Mouse (Mus musculus) embryonic facial prominence, embryonic 14.5 days (tissue): ENCODE measurements at regions not wholly inside any gene's neighbourhood (a gene's known extent, or its start where the extent isn't known, plus 50 kb on each side); places are given as distances from the start of the nearest gene placed in this dataset.

Source experiments
- ATAC-seq: fragments of 200-750 bp; cut with Nextera tagmentation; 2 replicates; pipeline ENCODE4 v1.8.0; 2017; ENCODE audit warnings: low read depth, moderate number of reproducible peaks, moderate TSS enrichment
- DNase-seq: peaks from one replicate; pipeline ENCODE4 v3.0.0-alpha.2; 2015; ENCODE audit warnings: low spot score
- H3K27ac ChIP-seq: fragments of 300-500 bp; sonication (generic); replicated peaks from 2 replicates; pipeline ENCODE4 v1.5.1; 2014; ENCODE audit warnings: low read depth, mild to moderate bottlenecking, low read length, moderate library complexity
- H3K27me3 ChIP-seq: fragments of 300-500 bp; sonication (generic); replicated peaks from 2 replicates; pipeline ENCODE4 v1.6.1; 2014; ENCODE audit warnings: low read length; ENCODE audit not compliant: control insufficient read depth, insufficient read depth
- H3K36me3 ChIP-seq: fragments of 300-500 bp; sonication (generic); 2 replicates; pipeline ENCODE4 v1.6.1; 2014; ENCODE audit warnings: low read length, mixed read lengths; ENCODE audit not compliant: control insufficient read depth, insufficient read depth
- H3K4me1 ChIP-seq: fragments of 300-500 bp; sonication (generic); 2 replicates; pipeline ENCODE4 v1.6.1; 2014; ENCODE audit warnings: antibody characterized with exemption, low read length; ENCODE audit not compliant: control insufficient read depth, insufficient read depth
- H3K4me2 ChIP-seq: fragments of 300-500 bp; sonication (generic); 2 replicates; pipeline ENCODE4 v1.6.1; 2014; ENCODE audit warnings: low read depth, mild to moderate bottlenecking, low read length, moderate library complexity, mixed read lengths
- H3K4me3 ChIP-seq: fragments of 300-500 bp; sonication (generic); 2 replicates; pipeline ENCODE4 v1.5.1; 2014; ENCODE audit warnings: low read depth, mild to moderate bottlenecking, low read length
- H3K9ac ChIP-seq: fragments of 300-500 bp; sonication (generic); 2 replicates; pipeline ENCODE4 v1.6.1; 2014; ENCODE audit warnings: low read depth, mild to moderate bottlenecking, low read length, moderate library complexity, mixed read lengths
- H3K9me3 ChIP-seq: fragments of 300-500 bp; sonication (generic); 2 replicates; pipeline ENCODE4 v1.6.1; 2016; ENCODE audit warnings: low read length; ENCODE audit not compliant: control insufficient read depth
- WGBS: fragments of 180-500 bp; shearing (Covaris S2); extraction: QIAGEN DNeasy Blood & Tissue Kit; methylation state at CpG from one replicate; pipeline ENCODE4 v1.1.7; 2014; 5-methylcytosine and 5-hydroxymethylcytosine counted together

DNA sequence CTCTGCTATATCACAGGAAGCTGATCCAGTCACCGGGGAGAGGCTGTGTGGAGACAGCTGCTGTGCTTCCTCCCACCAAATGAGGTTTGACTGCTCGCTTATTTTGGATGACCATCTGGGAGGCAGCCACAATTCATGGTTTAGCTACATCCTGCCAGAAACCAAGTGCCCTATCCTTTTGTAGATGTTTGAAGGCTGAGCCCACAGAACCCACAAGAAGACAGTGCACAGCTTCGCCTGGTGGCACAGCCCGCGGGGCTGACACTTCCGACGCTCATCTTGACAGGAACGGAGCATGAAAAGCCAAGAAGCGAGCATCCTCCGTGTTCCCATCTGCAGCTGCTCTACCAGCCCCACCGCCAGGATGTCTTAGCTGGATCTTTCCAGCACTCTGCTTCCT, 204.1 kb upstream of the Cdh4 start:
- H3K4me3 ChIP-seq = no peak overlapping the region
- DNase-seq (no peak), ATAC-seq (no peak)
- H3K27ac ChIP-seq = no peak overlapping the region
- H3K27me3 ChIP-seq = no peaks in the 10 kb centered on the region
- H3K4me1 ChIP-seq = no peaks in the 10 kb centered on the region
- 80% methylated on average over 11 of the region's 11 CpGs for WGBS
- H3K9me3 ChIP-seq = no peaks in the 10 kb centered on the region
- no peaks in the 10 kb centered on the region for H3K36me3 ChIP-seq
- no peak overlapping the region for H3K9ac ChIP-seq
- H3K4me2 ChIP-seq = no peak overlapping the region

DNA sequence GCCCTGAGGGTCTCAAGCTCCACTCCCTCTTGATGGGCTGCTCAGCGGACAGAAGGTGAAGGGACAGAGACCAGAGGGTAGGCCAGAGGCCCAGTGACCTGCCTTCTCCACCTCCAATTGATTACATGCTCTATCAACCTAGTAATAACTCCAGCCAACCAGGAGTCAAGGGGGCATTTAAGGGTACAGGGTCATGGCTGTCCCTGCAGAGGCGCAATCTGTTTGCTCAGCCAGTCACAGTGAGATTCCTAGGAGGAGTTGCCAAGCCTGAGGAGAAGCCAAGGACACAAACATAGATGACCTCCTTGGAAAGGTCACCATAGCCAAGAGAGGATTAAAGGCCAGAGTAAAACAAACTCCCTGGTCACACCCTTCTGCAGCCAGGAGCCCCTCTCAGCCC, 181.3 kb upstream of the Cdh4 start:
- no peaks in the 10 kb centered on the region for H3K4me1 ChIP-seq
- no peaks in the 10 kb centered on the region for H3K9me3 ChIP-seq
- 63% methylated on average over 2 of the region's 2 CpGs for WGBS
- H3K27ac ChIP-seq = no peak overlapping the region
- ATAC-seq (no peak), DNase-seq (no peak)
- no peak overlapping the region for H3K4me3 ChIP-seq
- no peaks in the 10 kb centered on the region for H3K36me3 ChIP-seq
- H3K27me3 ChIP-seq = no peaks in the 10 kb centered on the region
- no peak overlapping the region for H3K9ac ChIP-seq
- H3K4me2 ChIP-seq = no peak overlapping the region

DNA sequence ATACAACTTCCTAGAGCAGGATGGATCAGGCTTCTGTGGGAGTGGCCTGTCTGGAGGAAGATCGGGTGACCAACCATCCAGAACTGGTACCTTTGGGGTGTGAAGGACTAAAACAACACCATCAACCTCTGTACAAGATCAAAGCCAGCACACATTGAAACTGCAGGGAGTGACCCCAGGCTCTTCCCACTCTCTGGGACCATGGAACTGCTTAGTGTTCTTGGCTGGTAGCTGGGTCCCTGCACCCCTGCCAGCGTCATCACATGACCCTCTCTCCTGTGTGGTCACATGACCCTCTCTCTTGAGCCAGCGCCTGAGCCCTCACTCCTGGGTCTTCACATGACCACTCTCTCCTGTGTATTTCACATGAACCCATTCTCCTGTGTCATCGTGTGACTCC, 178.3 kb upstream of the Cdh4 start:
- no peak overlapping the region for H3K4me2 ChIP-seq
- no peaks in the 10 kb centered on the region for H3K27me3 ChIP-seq
- H3K4me3 ChIP-seq = no peak overlapping the region
- H3K4me1 ChIP-seq = no peaks in the 10 kb centered on the region
- H3K9ac ChIP-seq = no peak overlapping the region
- H3K27ac ChIP-seq = no peak overlapping the region
- H3K9me3 ChIP-seq = no peaks in the 10 kb centered on the region
- no peaks in the 10 kb centered on the region for H3K36me3 ChIP-seq
- 81% methylated on average over 4 of the region's 4 CpGs for WGBS
- ATAC-seq (no peak), DNase-seq (no peak)

DNA sequence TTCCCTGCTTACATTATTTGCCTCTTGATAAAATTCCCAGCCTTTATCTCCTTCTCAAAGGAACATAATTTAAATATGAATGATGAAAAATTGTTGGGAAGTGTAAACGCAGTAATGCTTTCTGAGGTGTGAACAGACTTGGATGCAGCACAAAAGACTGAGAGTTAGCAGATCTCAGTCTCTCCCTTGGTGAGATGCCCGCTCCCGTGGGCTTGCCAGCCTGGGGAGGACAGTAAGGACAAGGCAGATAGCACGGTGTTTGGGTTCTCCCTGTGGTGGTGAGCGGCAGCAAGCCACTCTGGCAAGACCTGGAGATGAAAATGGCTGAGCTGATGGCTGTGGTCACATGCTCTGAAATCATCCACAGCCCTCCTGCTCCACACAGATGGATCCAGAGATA, 176.8 kb upstream of the Cdh4 start:
- Histone ChIP-seq H3K27ac (no peak overlapping the region), H3K4me1 (no peaks in the 10 kb centered on the region), H3K4me3 (no peak overlapping the region), H3K9me3 (no peaks in the 10 kb centered on the region), H3K36me3 (no peaks in the 10 kb centered on the region), H3K27me3 (no peaks in the 10 kb centered on the region), H3K4me2 (no peak overlapping the region), H3K9ac (no peak overlapping the region)
- DNase-seq (no peak), ATAC-seq (no peak)
- 82% methylated on average over 5 of the region's 5 CpGs for WGBS

DNA sequence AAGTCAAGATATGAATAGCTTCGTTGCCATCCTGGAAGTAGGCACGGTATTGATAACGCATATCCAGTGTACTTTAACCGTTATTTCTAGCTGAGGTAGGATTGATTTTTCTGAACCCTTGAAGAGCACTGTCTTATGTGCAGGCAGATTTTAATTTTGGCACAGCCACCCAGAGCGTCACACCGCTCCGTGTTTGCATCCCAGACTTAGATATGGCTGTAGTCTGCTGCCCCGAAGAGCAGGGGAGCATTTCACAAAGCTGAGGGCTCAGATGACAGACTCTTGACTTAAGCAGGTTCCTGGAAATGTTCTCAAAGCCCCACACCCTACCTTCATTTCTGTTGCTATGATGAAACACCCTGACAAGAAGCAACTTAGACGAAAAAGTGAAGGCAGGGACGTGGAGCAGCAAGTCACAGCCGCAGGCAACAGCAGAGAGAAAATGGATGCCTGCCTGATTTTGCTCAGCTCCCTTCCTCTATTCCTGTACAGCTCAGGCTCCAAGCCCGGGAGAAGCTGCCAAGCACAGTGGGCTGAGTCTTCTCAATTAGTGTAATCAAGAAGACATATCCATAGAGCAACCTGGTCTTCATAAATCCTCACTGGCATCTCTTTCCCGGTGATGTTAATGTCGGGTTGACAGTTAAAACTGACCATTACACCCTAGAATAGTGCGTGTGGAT, 164.9 kb upstream of the Cdh4 start:
- 82% methylated on average over 15 of the region's 15 CpGs for WGBS
- ATAC-seq (no peak), DNase-seq (no peak)
- no peaks in the 10 kb centered on the region for H3K4me1 ChIP-seq
- H3K27ac ChIP-seq = no peak overlapping the region
- no peak overlapping the region for H3K4me3 ChIP-seq
- H3K27me3 ChIP-seq = no peaks in the 10 kb centered on the region
- H3K4me2 ChIP-seq = no peak overlapping the region
- H3K9ac ChIP-seq = no peak overlapping the region
- no peaks in the 10 kb centered on the region for H3K9me3 ChIP-seq
- H3K36me3 ChIP-seq = no peaks in the 10 kb centered on the region

DNA sequence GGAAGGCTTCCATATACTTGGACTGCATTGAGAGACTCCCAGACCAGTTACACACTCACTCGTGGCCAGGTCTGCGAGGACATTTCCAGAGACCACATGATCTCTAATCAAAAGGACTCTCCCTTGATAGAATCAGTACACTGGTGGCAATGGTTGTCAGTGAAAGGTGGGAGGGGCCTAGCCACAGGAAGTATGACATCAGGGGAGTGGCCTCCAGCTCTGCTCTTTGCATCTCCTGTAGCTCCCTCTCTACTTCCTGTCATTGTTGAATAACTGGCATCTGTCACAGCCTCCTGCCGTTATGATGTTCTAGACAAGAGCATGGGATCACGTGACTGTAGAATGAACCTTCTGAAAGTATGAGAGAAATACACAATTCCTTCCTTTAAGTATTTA, 164.3 kb upstream of the Cdh4 start:
- no peak overlapping the region for H3K4me3 ChIP-seq
- no peaks in the 10 kb centered on the region for H3K27me3 ChIP-seq
- H3K4me1 ChIP-seq = no peaks in the 10 kb centered on the region
- H3K27ac ChIP-seq = no peak overlapping the region
- DNase-seq = no peak
- no peak overlapping the region for H3K4me2 ChIP-seq
- no peak overlapping the region for H3K9ac ChIP-seq
- WGBS = 78% methylated on average over 4 of the region's 4 CpGs
- H3K36me3 ChIP-seq = no peaks in the 10 kb centered on the region
- H3K9me3 ChIP-seq = no peaks in the 10 kb centered on the region
- no peak for ATAC-seq

DNA sequence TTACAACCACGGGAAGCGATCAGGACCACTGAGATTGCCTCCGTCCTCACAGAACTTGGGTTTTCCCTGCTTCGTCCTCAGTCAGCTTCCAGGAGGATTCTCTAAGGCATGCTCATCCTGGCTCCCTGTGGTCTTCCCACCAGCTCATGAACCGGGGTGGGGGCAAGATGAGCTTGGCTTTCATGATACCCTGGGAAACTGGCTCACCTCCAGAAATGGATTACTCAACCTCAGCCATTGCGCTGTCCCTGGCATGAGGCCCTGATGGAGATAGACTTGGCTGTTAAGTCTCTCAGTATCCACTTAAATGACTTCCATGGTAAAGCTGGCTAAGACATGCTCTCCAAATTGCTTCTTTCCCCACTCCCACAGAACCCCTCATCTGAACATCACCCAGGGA, 160.0 kb upstream of the Cdh4 start:
- H3K27ac ChIP-seq = no peak overlapping the region
- no peaks in the 10 kb centered on the region for H3K36me3 ChIP-seq
- no peak overlapping the region for H3K4me2 ChIP-seq

DNA sequence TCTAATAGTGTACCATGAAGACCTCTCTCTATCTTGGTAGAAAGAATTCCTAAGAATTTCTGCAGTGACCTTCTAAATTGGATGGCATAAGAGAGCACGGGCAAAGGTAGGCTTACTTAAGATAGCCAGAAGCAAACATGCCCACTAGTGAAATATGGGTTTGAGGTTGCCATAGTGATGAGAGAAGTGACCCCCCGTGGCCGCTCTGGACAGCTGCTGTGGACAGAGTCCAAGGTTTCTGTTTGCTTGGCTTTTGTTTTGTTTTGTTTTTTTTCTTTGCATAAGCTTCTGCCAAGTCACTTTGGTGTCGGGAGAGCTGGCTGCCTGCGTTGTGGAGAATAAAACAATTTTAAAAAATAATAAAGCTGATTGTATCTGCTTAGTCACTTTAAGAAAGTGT, 151.8 kb upstream of the Cdh4 start:
- H3K27ac ChIP-seq = no peak overlapping the region
- H3K4me3 ChIP-seq = no peak overlapping the region
- 50% methylated on average over 5 of the region's 5 CpGs for WGBS
- H3K9me3 ChIP-seq = no peaks in the 10 kb centered on the region
- H3K4me1 ChIP-seq = no peaks in the 10 kb centered on the region
- no peaks in the 10 kb centered on the region for H3K36me3 ChIP-seq
- ATAC-seq (no peak), DNase-seq (no peak)
- H3K9ac ChIP-seq = no peak overlapping the region
- H3K4me2 ChIP-seq = no peak overlapping the region
- H3K27me3 ChIP-seq = no peaks in the 10 kb centered on the region

More for the DNA sequence above, 160.0 kb upstream of the Cdh4 start:
- Histone ChIP-seq H3K27me3 (no peaks in the 10 kb centered on the region), H3K4me3 (no peak overlapping the region), H3K4me1 (no peaks in the 10 kb centered on the region), H3K9ac (no peak overlapping the region), H3K9me3 (no peaks in the 10 kb centered on the region)
- no peak for ATAC-seq
- WGBS = 80% methylated on average over 6 of the region's 6 CpGs
- DNase-seq = peak; percentile 24

DNA sequence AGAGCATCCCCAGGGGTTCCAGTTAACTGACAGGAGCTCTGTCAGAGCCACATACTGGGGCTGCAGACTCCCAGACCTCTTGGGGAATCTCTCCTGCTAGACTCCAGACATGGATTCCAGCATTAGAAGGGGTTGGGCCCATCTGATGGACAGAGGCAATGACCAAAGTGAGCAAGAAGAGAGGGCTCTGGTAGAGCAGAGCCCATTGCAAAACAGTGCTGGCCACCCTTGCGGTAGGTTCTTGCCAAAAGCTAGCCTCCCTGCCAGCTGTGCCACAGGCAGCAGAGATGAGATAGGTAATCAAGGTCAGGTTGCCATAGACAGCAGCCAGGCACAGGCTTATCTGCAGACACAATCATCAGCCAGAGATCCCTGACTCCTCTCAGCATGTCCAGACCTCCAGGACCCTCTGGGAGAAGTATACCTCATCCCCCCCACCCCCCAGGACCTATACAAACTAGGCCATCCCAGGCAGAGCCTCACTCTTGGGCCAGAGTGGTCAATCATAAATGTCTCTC, 151.1 kb upstream of the Cdh4 start:
- no peaks in the 10 kb centered on the region for H3K27me3 ChIP-seq
- H3K4me2 ChIP-seq = no peak overlapping the region
- no peak overlapping the region for H3K4me3 ChIP-seq
- no peaks in the 10 kb centered on the region for H3K9me3 ChIP-seq
- no peaks in the 10 kb centered on the region for H3K4me1 ChIP-seq
- no peak for ATAC-seq
- DNase-seq = no peak
- H3K9ac ChIP-seq = no peak overlapping the region
- no peaks in the 10 kb centered on the region for H3K36me3 ChIP-seq
- no peak overlapping the region for H3K27ac ChIP-seq
- 77% methylated on average over 1 of the region's 1 CpGs for WGBS
